Mouse (Mus musculus) adrenal gland (tissue): Measurements from ENCODE around the gene Nek8.

ENCODE experiments used
- intact Hi-C: fragments of 180-260 bp; cut with DNase I; formaldehyde crosslinking; loops from one replicate; pipeline ENCODE4 v1.15.1; 2025

The Nek8 gene

DNA sequence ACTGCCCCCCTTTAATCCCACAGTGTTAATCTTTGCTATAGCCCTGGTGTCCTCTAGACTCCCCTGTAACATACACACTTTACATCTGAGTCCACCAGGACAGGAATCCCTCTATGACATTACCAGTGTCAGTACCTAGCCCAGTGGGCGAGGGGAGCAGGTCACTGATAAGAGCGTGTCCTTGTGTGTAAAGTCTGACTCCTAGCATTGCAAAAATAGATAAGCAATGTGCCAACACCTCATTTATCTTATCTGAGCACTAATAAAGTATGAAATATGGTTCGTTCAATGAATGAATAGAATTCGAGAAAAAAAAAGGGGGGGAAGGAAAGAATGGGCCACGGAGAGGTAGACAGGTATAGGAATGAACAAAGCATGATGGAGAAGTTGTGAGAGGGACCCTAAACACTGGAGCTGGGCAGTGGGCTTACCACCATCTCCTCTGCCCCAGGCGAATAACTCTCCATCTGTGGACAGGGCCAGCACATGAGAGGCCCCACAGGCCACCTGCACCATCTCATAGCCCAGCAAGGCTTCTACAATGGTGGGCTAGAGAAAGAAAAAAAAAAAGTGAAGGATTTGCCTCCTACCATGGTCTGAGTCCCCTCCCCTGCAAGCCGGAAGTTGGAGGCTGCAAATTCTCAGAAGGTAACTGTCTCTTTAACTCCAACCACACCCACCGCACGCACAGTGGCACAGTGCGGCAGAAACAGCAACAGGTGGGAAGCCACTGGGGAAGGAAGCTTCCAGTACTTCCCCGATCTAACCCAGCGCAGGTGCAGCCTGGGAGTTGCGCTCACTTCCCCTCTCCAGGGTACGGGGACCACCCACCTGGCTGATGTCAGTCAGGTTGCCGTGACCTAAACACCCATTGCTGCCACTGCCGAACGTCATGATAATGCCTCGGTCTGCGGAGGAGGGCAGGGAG lies 7.7 kb downstream of the Nek8 start:
- intact Hi-C loops = no loop called here

- intact Hi-C loops = no loop called here
Observed at GRCm38 (mm10) chr11:78167257-78167959, 9.1 kb downstream of the Nek8 start.

- intact Hi-C loops = no loop called here
Observed at GRCm38 (mm10) chr11:78166640-78167039, 9.8 kb downstream of the Nek8 start.

DNA sequence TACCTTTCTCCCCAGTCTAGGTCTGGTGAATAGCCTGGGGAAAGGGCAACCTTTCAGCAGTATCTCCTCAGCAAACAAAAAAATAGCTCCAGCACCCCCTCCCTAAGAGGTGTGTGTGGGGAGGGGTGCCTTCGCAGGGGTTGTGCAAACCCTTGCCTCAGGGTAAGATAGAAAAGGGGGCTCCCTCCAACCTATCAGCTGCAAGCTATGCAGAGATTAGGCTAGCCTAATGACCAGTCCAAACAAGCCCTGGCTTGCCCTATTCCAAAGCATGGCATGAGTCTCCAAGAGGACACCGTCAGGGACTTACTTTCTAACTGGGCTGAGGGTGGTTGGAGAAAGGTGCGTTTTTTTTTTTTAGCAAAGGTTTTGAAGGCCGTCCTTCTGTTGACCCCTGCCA lies 10.3 kb downstream of the Nek8 start:
- intact Hi-C loops = no loop called here

GRCm38 (mm10) chr11:78165761-78166109 lies 10.7 kb downstream of the Nek8 start:
- intact Hi-C loops = no loop called here

GRCm38 (mm10) chr11:78164924-78165760 lies 11.3 kb downstream of the Nek8 start, which contains the start of gene Traf4:
TSS of gene Traf4 (minus strand) at chr11:78165589.
- intact Hi-C loops = no loop called here

- intact Hi-C loops = no loop called here
Observed at GRCm38 (mm10) chr11:78164604-78164923, 11.9 kb downstream of the Nek8 start.

- intact Hi-C loops = no loop called here
Observed at GRCm38 (mm10) chr11:78163681-78164603, 12.5 kb downstream of the Nek8 start.

GRCm38 (mm10) chr11:78163045-78163444 lies 13.4 kb downstream of the Nek8 start:
- intact Hi-C loops = no loop called here

DNA sequence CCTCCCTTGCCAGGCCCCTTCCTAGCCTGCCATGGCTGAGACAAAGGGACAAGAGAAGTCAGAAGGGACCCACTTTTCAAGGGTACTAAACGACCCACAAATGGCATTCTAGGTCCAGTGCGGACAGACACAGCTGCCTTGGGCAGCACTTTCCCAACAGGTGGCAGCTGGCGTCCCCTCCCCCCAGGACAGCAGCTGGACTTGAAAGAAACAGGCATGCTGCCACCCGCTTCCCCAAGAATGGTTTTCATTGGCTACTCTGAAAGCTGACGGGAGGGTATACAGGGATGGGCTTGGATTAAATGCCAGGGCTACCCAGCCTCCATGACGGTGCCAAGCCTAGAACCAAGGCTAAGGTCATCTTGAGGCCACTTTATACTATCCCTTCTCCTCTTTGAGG lies 14.0 kb downstream of the Nek8 start:
- intact Hi-C loops = no loop called here

GRCm38 (mm10) chr11:78161968-78162367 lies 14.5 kb downstream of the Nek8 start:
- intact Hi-C loops = no loop called here

DNA sequence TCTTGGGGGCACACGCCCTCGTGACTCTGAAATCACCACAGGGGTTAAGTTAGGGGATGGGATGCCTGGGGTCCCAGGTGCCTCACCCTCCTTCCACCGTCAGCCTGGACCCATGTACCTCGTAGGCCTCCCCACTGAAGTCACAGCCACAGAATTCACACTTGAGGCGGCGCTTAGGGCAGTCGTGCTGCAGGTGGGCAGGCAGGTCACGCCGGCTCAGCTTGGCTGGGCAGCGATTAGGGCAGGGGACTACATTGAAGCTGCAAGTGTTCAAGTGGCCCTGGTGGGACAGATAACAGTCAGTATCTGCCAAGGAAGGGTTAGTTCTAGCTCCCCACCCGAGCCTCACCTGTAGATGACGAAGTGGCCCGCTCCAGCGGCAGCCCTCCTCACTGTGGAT lies 15.3 kb downstream of the Nek8 start:
- intact Hi-C loops = no loop called here

- intact Hi-C loops = no loop called here
Observed at GRCm38 (mm10) chr11:78160675-78161074, 15.8 kb downstream of the Nek8 start.

DNA sequence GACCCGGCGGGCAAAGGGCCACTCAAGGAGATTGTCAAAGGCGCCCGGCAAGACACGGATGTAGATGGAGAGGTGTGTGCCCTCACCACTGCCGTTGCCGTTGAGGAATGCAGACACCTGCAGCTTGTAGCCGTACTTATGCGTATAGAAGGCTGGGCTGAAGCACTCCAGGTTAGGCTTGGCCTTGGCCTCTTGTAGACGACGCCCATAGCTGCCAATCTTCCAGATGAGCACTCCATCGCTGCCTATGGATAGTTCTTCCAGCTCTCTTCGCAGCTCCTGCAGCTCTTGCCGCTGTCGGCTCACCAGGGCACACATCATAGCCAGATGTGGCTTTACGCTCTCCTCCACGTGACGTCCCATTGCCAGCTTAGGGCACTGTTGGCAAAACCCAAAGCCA lies 16.3 kb downstream of the Nek8 start:
- intact Hi-C loops = no loop called here

DNA sequence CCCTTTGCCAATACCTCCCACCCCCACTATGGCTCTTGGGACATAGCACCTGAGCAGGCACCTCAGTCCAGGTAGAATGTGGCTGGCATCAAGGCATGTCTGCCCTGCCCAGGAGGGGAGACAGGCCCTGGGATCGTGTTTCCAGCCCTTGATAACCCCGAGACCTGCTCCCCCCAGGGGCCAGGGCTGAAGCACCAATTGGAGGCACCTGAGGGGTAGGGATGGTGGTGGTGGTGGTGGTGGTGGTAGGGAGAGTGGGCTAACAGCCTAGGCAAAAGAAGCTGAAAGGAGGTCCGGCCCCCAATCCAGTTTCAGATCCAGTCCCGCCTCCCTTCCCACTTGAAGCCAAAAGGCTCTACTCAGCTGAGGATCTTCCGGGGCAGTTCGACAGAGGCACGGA lies 16.9 kb downstream of the Nek8 start:
- intact Hi-C loops = loop anchor here (2.0 kb wide), 1 partner anchor 17 kb away; the partner anchor contains the start of genes Nek8 and Tlcd1

GRCm38 (mm10) chr11:78159096-78159495 lies 17.4 kb downstream of the Nek8 start:
- intact Hi-C loops = loop anchor here (2.0 kb wide), 1 partner anchor 18 kb away; the partner anchor contains the start of genes Nek8 and Tlcd1

DNA sequence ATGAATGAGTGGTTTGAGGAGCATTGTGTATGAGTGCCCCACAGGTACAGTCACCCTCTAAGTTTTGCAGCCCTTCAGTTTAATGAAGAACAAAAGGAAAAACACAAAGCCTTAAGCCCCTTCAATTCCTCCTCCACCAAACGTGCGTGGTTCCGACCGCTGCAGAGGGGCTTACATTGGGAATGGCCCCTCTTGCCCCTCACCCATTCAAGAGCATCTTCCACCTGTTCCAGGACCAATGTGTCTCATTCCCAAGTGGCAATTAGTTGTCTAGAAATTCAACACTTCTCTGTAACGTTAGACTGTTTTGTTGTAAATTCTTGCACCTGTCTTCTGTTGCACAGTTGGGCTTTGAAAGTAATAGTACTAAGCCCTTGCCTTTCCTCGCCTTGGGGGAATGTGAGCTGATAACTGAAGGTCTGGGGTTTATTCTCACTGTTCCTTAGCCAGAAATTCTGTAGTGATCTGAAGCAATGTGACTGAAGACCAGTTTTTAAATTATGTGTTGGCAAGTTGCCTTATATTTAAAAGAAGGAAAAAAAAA lies 20.2 kb downstream of the Nek8 start:
- intact Hi-C loops = no loop called here

DNA sequence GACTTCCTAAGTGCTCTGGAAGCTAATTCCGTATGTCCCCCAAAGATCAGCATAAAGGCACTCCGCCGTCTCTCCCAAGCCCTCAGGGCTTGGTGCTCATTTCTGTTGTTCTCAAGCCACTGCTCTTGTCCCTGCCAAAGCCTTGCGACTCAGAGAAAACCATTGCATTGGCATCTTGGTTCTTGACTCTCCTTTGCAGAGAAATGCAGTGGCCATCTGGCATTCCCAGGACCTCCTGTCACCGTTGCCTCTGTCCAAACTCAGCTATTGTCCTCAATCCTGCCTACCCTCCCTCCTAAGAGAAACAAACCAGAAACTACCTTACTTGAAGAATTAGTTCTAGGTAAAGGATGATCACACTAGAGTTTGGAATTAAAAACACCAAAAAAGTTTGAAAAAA lies 20.8 kb downstream of the Nek8 start:
- intact Hi-C loops = no loop called here

- intact Hi-C loops = loop anchor here (5.0 kb wide), 2 partner anchors 56 to 91 kb away; no protein-coding TSS in a partner anchor
Observed at GRCm38 (mm10) chr11:78153778-78154177, 22.7 kb downstream of the Nek8 start.
